Mouse (Mus musculus): ENCODE results near the gene Cdyl. TPM values are rescaled to one million over a fixed set of nuclear protein-coding genes. Genes with fewer than 3 reads are reported as not detected.

Cdyl gene
- total and polyA plus RNA-seq, 2 experiments from 2014 or later = 2.8 to 8.1 TPM

- 11% methylated on average over 2 of the region's 2 CpGs for WGBS
- Histone ChIP-seq H3K4me2 (ENCODE audit: low read depth, low read length, poor library complexity, severe bottlenecking) (no peak overlapping the region), H3K4me1 (ENCODE audit: insufficient read depth, low read length) (peaks cover 7% of the 10 kb centered on the region), H3K27ac (ENCODE audit: low read depth, low read length) (no peak overlapping the region), H3K4me3 (ENCODE audit: low read depth, low read length) (no peak overlapping the region), H3K27me3 (ENCODE audit: insufficient read depth, low read length) (peaks cover 8% of the 10 kb centered on the region; the same call in 1 of the 2 replicates), H3K9me3 (ENCODE audit: low read length) (no peaks in the 10 kb centered on the region), H3K36me3 (ENCODE audit: insufficient read depth, low read length) (no peaks in the 10 kb centered on the region), H3K9ac (replicated peaks; ENCODE audit: low read length, poor library complexity, severe bottlenecking) (no peak overlapping the region)
- DNase-seq (ENCODE audit: low spot score) = no peak
- TF ChIP-seq CTCF (IDR thresholded peaks at IDR 0.05) = no peak
- ATAC-seq (ENCODE audit: low FRiP score) = no peak
Observed at GRCm38 (mm10) chr13:35738210-35738609, 78.6 kb downstream of the Cdyl start.

GRCm38 (mm10) chr13:35739473-35739872 lies 79.8 kb downstream of the Cdyl start:
- ATAC-seq (ENCODE audit: low FRiP score) = no peak

GRCm38 (mm10) chr13:35740301-35741039 lies 80.8 kb downstream of the Cdyl start:
- DNase-seq (ENCODE audit: low spot score) (no peak), ATAC-seq (ENCODE audit: low FRiP score) (peak; percentile 75)
- Histone ChIP-seq H3K9me3 (ENCODE audit: low read length) (no peaks in the 10 kb centered on the region), H3K4me2 (ENCODE audit: low read depth, low read length, poor library complexity, severe bottlenecking) (peak overlapping the region; percentile 93), H3K27me3 (ENCODE audit: insufficient read depth, low read length) (peaks cover 8% of the 10 kb centered on the region; the same call in 1 of the 2 replicates), H3K4me3 (ENCODE audit: low read depth, low read length) (peak overlapping the region; percentile 75), H3K36me3 (ENCODE audit: insufficient read depth, low read length) (no peaks in the 10 kb centered on the region), H3K27ac (ENCODE audit: low read depth, low read length) (no peak overlapping the region), H3K4me1 (ENCODE audit: insufficient read depth, low read length) (peaks cover 7% of the 10 kb centered on the region), H3K9ac (replicated peaks; ENCODE audit: low read length, poor library complexity, severe bottlenecking) (0 out of 2 replicates have a peak overlapping the region, but pooled peaks have one; percentile 86)
- whole genome bisulfite sequencing = 2% methylated on average over 35 of the region's 61 CpGs
- no peak for TF ChIP-seq CTCF (IDR thresholded peaks at IDR 0.05)

More at GRCm38 (mm10) chr13:35739473-35739872, 79.8 kb downstream of the Cdyl start:
- TF ChIP-seq CTCF (IDR thresholded peaks at IDR 0.05) = no peak
- H3K9ac ChIP-seq (replicated peaks; ENCODE audit: low read length, poor library complexity, severe bottlenecking) = no peak overlapping the region
- no peak overlapping the region for H3K4me3 ChIP-seq (ENCODE audit: low read depth, low read length)
- no peak overlapping the region for H3K4me2 ChIP-seq (ENCODE audit: low read depth, low read length, poor library complexity, severe bottlenecking)
- H3K36me3 ChIP-seq (ENCODE audit: insufficient read depth, low read length) = no peaks in the 10 kb centered on the region
- WGBS = 11% methylated on average over 10 of the region's 10 CpGs
- H3K27me3 ChIP-seq (ENCODE audit: insufficient read depth, low read length) = peaks cover 8% of the 10 kb centered on the region; the same call in 1 of the 2 replicates
- H3K4me1 ChIP-seq (ENCODE audit: insufficient read depth, low read length) = peaks cover 7% of the 10 kb centered on the region
- no peak overlapping the region for H3K27ac ChIP-seq (ENCODE audit: low read depth, low read length)
- no peaks in the 10 kb centered on the region for H3K9me3 ChIP-seq (ENCODE audit: low read length)
- DNase-seq (ENCODE audit: low spot score) = no peak

GRCm38 (mm10) chr13:35741040-35741619 lies 81.5 kb downstream of the Cdyl start:
- Histone ChIP-seq H3K9me3 (ENCODE audit: low read length) (peaks cover 3% of the 10 kb centered on the region; the same call in 1 of the 2 replicates), H3K4me2 (ENCODE audit: low read depth, low read length, poor library complexity, severe bottlenecking) (peak overlapping the region; percentile 93), H3K9ac (replicated peaks; ENCODE audit: low read length, poor library complexity, severe bottlenecking) (peak overlapping the region; percentile 86), H3K27me3 (ENCODE audit: insufficient read depth, low read length) (peaks cover 8% of the 10 kb centered on the region; the same call in 1 of the 2 replicates), H3K27ac (ENCODE audit: low read depth, low read length) (peak overlapping the region; percentile 38), H3K36me3 (ENCODE audit: insufficient read depth, low read length) (no peaks in the 10 kb centered on the region), H3K4me1 (ENCODE audit: insufficient read depth, low read length) (peaks cover 7% of the 10 kb centered on the region), H3K4me3 (ENCODE audit: low read depth, low read length) (peak overlapping the region; percentile 75)
- ATAC-seq (ENCODE audit: low FRiP score) = peak; percentile 92
- peak; percentile 57 for TF ChIP-seq CTCF (IDR thresholded peaks at IDR 0.05)
- under 1% methylated on average over 31 of the region's 68 CpGs for WGBS
- peak; percentile 88 for DNase-seq (ENCODE audit: low spot score)

- Histone ChIP-seq H3K27me3 (ENCODE audit: insufficient read depth, low read length) (peaks cover 8% of the 10 kb centered on the region; the same call in 1 of the 2 replicates), H3K4me3 (ENCODE audit: low read depth, low read length) (peak overlapping the region; percentile 75), H3K4me2 (ENCODE audit: low read depth, low read length, poor library complexity, severe bottlenecking) (peak overlapping the region; percentile 93), H3K27ac (ENCODE audit: low read depth, low read length) (peak overlapping the region; percentile 38), H3K36me3 (ENCODE audit: insufficient read depth, low read length) (no peaks in the 10 kb centered on the region), H3K4me1 (ENCODE audit: insufficient read depth, low read length) (peaks cover 7% of the 10 kb centered on the region), H3K9me3 (ENCODE audit: low read length) (peaks cover 10% of the 10 kb centered on the region; the same call in 1 of the 2 replicates), H3K9ac (replicated peaks; ENCODE audit: low read length, poor library complexity, severe bottlenecking) (peak overlapping the region; percentile 86)
- no peak for TF ChIP-seq CTCF (IDR thresholded peaks at IDR 0.05)
- WGBS = under 1% methylated on average over 52 of the region's 93 CpGs
- peak; percentile 77 for ATAC-seq (ENCODE audit: low FRiP score)
- peak; percentile 31 for DNase-seq (ENCODE audit: low spot score)
Observed at GRCm38 (mm10) chr13:35741620-35742421, 82.2 kb downstream of the Cdyl start.

All from midbrain, postnatal 0 days (tissue).